ENCODE assay signal across 8 mouse cellular contexts in genomic region chr4:44300781-44301750, GRCm38 (mm10). TPM values are rescaled to one million over a fixed set of nuclear protein-coding genes. Genes with fewer than 3 reads are reported as not detected.
DNase-seq lines count a peak whose midpoint lies in the region; ATAC-seq and TF ChIP-seq lines count a peak whose summit lies in the region.

Gene Melk (plus strand): TSS chr4:44300876.

- no peaks in the 10 kb centered on the region for H3K36me3 ChIP-seq in hindbrain, embryonic 16.5 days (ENCODE audit: control insufficient read depth, insufficient read depth, low read length)
- H3K36me3 ChIP-seq in limb, embryonic 12.5 days = peaks cover 13% of the 10 kb centered on the region
- no peaks in the 10 kb centered on the region for H3K36me3 ChIP-seq in midbrain, embryonic 14.5 days (ENCODE audit: control insufficient read depth, insufficient read depth, low read length)
- no peaks in the 10 kb centered on the region for H3K36me3 ChIP-seq in spleen, adult 2 months (ENCODE audit: control insufficient read depth, insufficient read depth, low read length)

- no peak for TF ChIP-seq POLR2A in spleen, adult 2 months (IDR thresholded peaks at IDR 0.05; ENCODE audit: low read depth, low read length)

- H3K4me2 ChIP-seq in hindbrain, embryonic 16.5 days (ENCODE audit: low read length) = peak within 1 kb of the TSS; percentile 95
- peak within 1 kb of the TSS; percentile 68 for H3K4me2 ChIP-seq in limb, embryonic 12.5 days
- H3K4me2 ChIP-seq in midbrain, embryonic 14.5 days (ENCODE audit: low read length) = peak within 1 kb of the TSS; percentile 63

- H3K4me1 ChIP-seq in hindbrain, embryonic 16.5 days (ENCODE audit: control insufficient read depth, insufficient read depth, low read depth, low read length) = no peaks in the 10 kb centered on the region; the same call in 1 of the 2 replicates
- peaks cover 10% of the 10 kb centered on the region for H3K4me1 ChIP-seq in limb, embryonic 12.5 days (replicated peaks)
- H3K4me1 ChIP-seq in midbrain, embryonic 14.5 days (ENCODE audit: control insufficient read depth, insufficient read depth, low read length) = no peaks in the 10 kb centered on the region
- H3K4me1 ChIP-seq in spleen, adult 2 months (ENCODE audit: control insufficient read depth, insufficient read depth, insufficient read length) = peaks cover 2% of the 10 kb centered on the region; the same call in 1 of the 2 replicates

- intact Hi-C loops in left cerebral cortex, adult 2 months (cut with DNase I) = loop anchor here (5.0 kb wide), 1 partner anchor 229 kb away; no protein-coding TSS in a partner anchor
- intact Hi-C loops in gastrocnemius, adult 2 months (cut with DNase I) = no loop called here

- H3K9me3 ChIP-seq in hindbrain, embryonic 16.5 days (ENCODE audit: control insufficient read depth, low read length) = no peaks in the 10 kb centered on the region
- H3K9me3 ChIP-seq in limb, embryonic 12.5 days = no peaks in the 10 kb centered on the region
- H3K9me3 ChIP-seq in midbrain, embryonic 14.5 days (ENCODE audit: control insufficient read depth, low read length) = no peaks in the 10 kb centered on the region

- H3K27ac ChIP-seq in left cerebral cortex, adult 2 months = no peak within 1 kb of the TSS
- no peak within 1 kb of the TSS for H3K27ac ChIP-seq in gastrocnemius, adult 2 months
- H3K27ac ChIP-seq in hindbrain, embryonic 16.5 days (ENCODE audit: low read depth, low read length) = no peak within 1 kb of the TSS
- peak within 1 kb of the TSS; percentile 77 for H3K27ac ChIP-seq in limb, embryonic 12.5 days
- no peak within 1 kb of the TSS for H3K27ac ChIP-seq in midbrain, embryonic 14.5 days (replicated peaks; ENCODE audit: low read depth, low read length)
- no peak within 1 kb of the TSS for H3K27ac ChIP-seq in spleen, adult 2 months (ENCODE audit: insufficient read depth, low read length)

- no peaks in the 10 kb centered on the region for H3K27me3 ChIP-seq in hindbrain, embryonic 16.5 days (replicated peaks; ENCODE audit: control insufficient read depth, insufficient read depth, low read length)
- H3K27me3 ChIP-seq in limb, embryonic 12.5 days = no peaks in the 10 kb centered on the region
- H3K27me3 ChIP-seq in midbrain, embryonic 14.5 days (ENCODE audit: control insufficient read depth, insufficient read depth, low read length) = no peaks in the 10 kb centered on the region
- H3K27me3 ChIP-seq in spleen, adult 2 months (ENCODE audit: control insufficient read depth, insufficient read depth, low read length) = no peaks in the 10 kb centered on the region

- ATAC-seq in hindbrain, embryonic 16.5 days = peak; percentile 88
- peak; percentile 73 for ATAC-seq in limb, embryonic 12.5 days (ENCODE audit: insufficient number of reproducible peaks, insufficient read depth, low FRiP score, low TSS enrichment, low read depth)
- ATAC-seq in midbrain, embryonic 14.5 days (ENCODE audit: low FRiP score, low TSS enrichment) = peak; percentile 73

- under 1% methylated on average over 41 of the region's 41 CpGs for WGBS in hindbrain, embryonic 16.5 days
- 1% methylated on average over 41 of the region's 41 CpGs for WGBS in limb, embryonic 12.5 days
- WGBS in midbrain, embryonic 14.5 days = 2% methylated on average over 41 of the region's 41 CpGs
- WGBS in spleen, adult 2 months = 3% methylated on average over 41 of the region's 41 CpGs

- H3K4me3 ChIP-seq in left cerebral cortex, adult 2 months = peak within 1 kb of the TSS; percentile 58
- peak within 1 kb of the TSS; percentile 89 for H3K4me3 ChIP-seq in gastrocnemius, adult 2 months
- H3K4me3 ChIP-seq in hindbrain, embryonic 16.5 days (ENCODE audit: low read length) = peak within 1 kb of the TSS; percentile 60
- H3K4me3 ChIP-seq in limb, embryonic 12.5 days (replicated peaks) = peak within 1 kb of the TSS; percentile 80
- peak within 1 kb of the TSS; percentile 60 for H3K4me3 ChIP-seq in midbrain, embryonic 14.5 days (replicated peaks; ENCODE audit: low read depth, low read length)
- H3K4me3 ChIP-seq in spleen, adult 2 months (ENCODE audit: extremely low read depth, insufficient read depth, insufficient read length) = peak within 1 kb of the TSS; percentile 86

- TF ChIP-seq CTCF in left cerebral cortex, adult 2 months (IDR thresholded peaks at IDR 0.05) = no peak
- TF ChIP-seq CTCF in gastrocnemius, adult 2 months (IDR thresholded peaks at IDR 0.05) = no peak
- TF ChIP-seq CTCF in spleen, adult 2 months (IDR thresholded peaks at IDR 0.05; ENCODE audit: extremely low read depth, insufficient read depth, insufficient read length, insufficient replicate concordance) = no peak

- H3K9ac ChIP-seq in hindbrain, embryonic 16.5 days (ENCODE audit: low read depth, low read length) = peak within 1 kb of the TSS; percentile 69
- peak within 1 kb of the TSS; percentile 71 for H3K9ac ChIP-seq in limb, embryonic 12.5 days (replicated peaks)
- peak within 1 kb of the TSS; percentile 43; the same call in 1 of the 2 replicates for H3K9ac ChIP-seq in midbrain, embryonic 14.5 days (replicated peaks; ENCODE audit: low read length)

- DNase-seq in left cerebral cortex, adult 2 months (ENCODE audit: extremely low spot score in 1 of 2, low spot score in 2 of 2) = peak; percentile 35 to 49
- no peak for DNase-seq in left cerebral cortex, adult 8-10 months (ENCODE audit: low spot score in 2 of 2)
- DNase-seq in cerebellum, postnatal 4 days (ENCODE audit: low spot score in 2 of 2) = peak; percentile 40 to 75
- DNase-seq in gastrocnemius, adult 2 months = peak; percentile 87
- peak; percentile 90 for DNase-seq in midbrain, embryonic 14.5 days
- DNase-seq in spleen, adult 2 months (ENCODE audit: low read depth in 1 of 2, low spot score in 2 of 2) = peak; percentile 32 to 61

RNA-seq across cellular contexts. Expression of gene Melk, which starts in this region (rescaled TPM):
- total RNA-seq in left cerebral cortex, adult 2 months (2021) = under 1 TPM; 0.63 to 0.81 TPM
- total RNA-seq in left cerebral cortex, adult 8-10 months (2022) = 1 to 10 TPM in 2 of 4 experiments, under 1 TPM in 2; 0.80 to 1.1 (median 0.95) TPM
- total RNA-seq in gastrocnemius, adult 2 months (2021) = not detected
- polyA plus RNA-seq in hindbrain, embryonic 16.5 days (2015; fragmentation: Nextera tagmentation; extraction: Ambion mirVana) = 7.1 and 9.3 TPM in 2 replicates
- polyA plus RNA-seq in limb, embryonic 12.5 days (2016; fragmentation: Nextera tagmentation; extraction: Ambion mirVana) = 54.9 and 55.2 TPM in 2 replicates
- 5.2 and 10.3 TPM in 2 replicates for polyA plus RNA-seq in midbrain, embryonic 14.5 days (2014; fragmentation: Nextera tagmentation; extraction: Ambion mirVana)
- polyA plus RNA-seq in spleen, adult 2 months (2012; rRNA removed) = 1.1 and 1.2 TPM in 2 replicates

Comparison
In these comparisons a context has a peak if more than half of its experiments do, and no peak if none do; other contexts are left out.
1. Peak in DNase-seq and H3K4me3 ChIP-seq in left cerebral cortex, adult 2 months; RNA of the gene not detected or under 1 TPM.
2. Peak in DNase-seq and H3K4me3 ChIP-seq in gastrocnemius, adult 2 months; RNA of the gene not detected or under 1 TPM.
3. DNase-seq: peak in cerebellum, postnatal 4 days (2 of 2), midbrain, embryonic 14.5 days (single experiment) and spleen, adult 2 months (2 of 2); none in left cerebral cortex, adult 8-10 months (0 of 2).
4. Peak in every context shown above with its lines, with median percentiles within 50 percentile points of each other: H3K4me3 ChIP-seq, ATAC-seq, H3K4me2 ChIP-seq and H3K9ac ChIP-seq.